Mouse (Mus musculus) olfactory bulb, adult 2 months (tissue): ENCODE results near the gene Tuba4a. TPM values are rescaled to one million over a fixed set of nuclear protein-coding genes. Genes with fewer than 3 reads are reported as not detected.
"Not testable (repeated sequence)": the region's sequence is repeated elsewhere in the genome, so short reads cannot be mapped to it uniquely, and the experiment has no call there.

Source experiments
- H3K27ac ChIP-seq: fragments of 200-500 bp; 2 replicates; pipeline ENCODE4 v1.5.1; 2012; ENCODE audit warnings: low read depth, low read length; ENCODE audit not compliant: insufficient read depth
- H3K4me1 ChIP-seq: fragments of 200-500 bp; 2 replicates; pipeline ENCODE4 v1.6.1; 2012; ENCODE audit warnings: low read length; ENCODE audit not compliant: control insufficient read depth, insufficient read depth
- H3K4me3 ChIP-seq: fragments of 200-500 bp; 2 replicates; pipeline ENCODE4 v1.5.1; 2012; ENCODE audit warnings: mild to moderate bottlenecking, low read depth, low read length, moderate library complexity; ENCODE audit not compliant: insufficient read depth
- CTCF ChIP-seq: fragments of 200-500 bp; IDR thresholded peaks from 2 replicates; pipeline ENCODE4 v1.5.1; 2012; ENCODE audit warnings: low read depth, mild to moderate bottlenecking, low read length, moderate library complexity; ENCODE audit not compliant: insufficient read depth
- POLR2A ChIP-seq: fragments of 200-500 bp; IDR thresholded peaks from 2 replicates; pipeline ENCODE4 v1.6.1; 2012; ENCODE audit warnings: mild to moderate bottlenecking, low read depth, low read length, moderate library complexity; ENCODE audit not compliant: insufficient read depth
- WGBS: fragments of 180-500 bp; shearing (Covaris S2); methylation state at CpG from one replicate; pipeline ENCODE4 v1.1.7; 2018; 5-methylcytosine and 5-hydroxymethylcytosine counted together
- polyA plus RNA-seq: library from polyadenylated mRNA; stranded (reverse); fragments of >200 nt; gene quantifications from 2 replicates; pipeline ENCODE4 v1.2.4, GENCODE M21; 2012; ENCODE audit warnings: low replicate concordance; ENCODE audit not compliant: missing spikeins, insufficient read depth, insufficient read length

Tuba4a gene
- polyA plus RNA-seq, 1 experiment: not detected

DNA sequence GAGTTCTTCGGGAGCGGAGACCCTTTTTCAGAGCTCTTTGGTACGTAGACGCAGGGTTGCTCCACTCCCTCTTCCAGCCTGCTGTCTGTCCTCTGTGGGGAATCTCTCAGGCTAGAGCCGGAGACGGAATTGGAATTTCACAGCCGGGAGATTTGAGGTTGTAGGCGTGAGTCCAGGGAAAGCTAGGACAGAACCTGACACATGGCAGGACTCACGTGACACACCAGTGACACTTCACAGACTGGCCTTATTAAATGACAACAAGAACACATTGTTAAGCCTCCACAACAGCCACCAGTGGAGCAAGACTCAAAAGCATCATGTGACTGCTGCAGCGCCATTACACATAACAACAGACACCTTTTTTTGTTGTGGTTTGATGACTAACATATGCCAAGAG is 19.9 kb upstream of the Tuba4a start:
- TF ChIP-seq CTCF (no peak), POLR2A (no peak)
- Histone ChIP-seq H3K4me3 (no peak overlapping the region), H3K27ac (no peak overlapping the region), H3K4me1 (peaks cover 18% of the 10 kb centered on the region)
- 81% methylated on average over 10 of the region's 10 CpGs for WGBS

- TF ChIP-seq CTCF (no peak), POLR2A (peak; percentile 58)
- Histone ChIP-seq H3K4me1 (peaks cover 9% of the 10 kb centered on the region), H3K27ac (peak within 1 kb of the TSS; percentile 99), H3K4me3 (peak within 1 kb of the TSS; percentile 63)
- under 1% methylated on average over 57 of the region's 64 CpGs for WGBS
These were observed 16.7 kb upstream of the Tuba4a start, which contains the start of gene Dnajb2 for GRCm38 (mm10) chr1:75236117-75237050. Gene Dnajb2, plus strand, starts transcription at chr1:75236406.

- WGBS: 4% methylated on average over 8 of the region's 8 CpGs
- Histone ChIP-seq H3K4me1 (peaks cover 9% of the 10 kb centered on the region), H3K4me3 (no peak overlapping the region), H3K27ac (peak overlapping the region; percentile 36; the same call in 1 of the 2 replicates)
- TF ChIP-seq CTCF (peak; percentile 45; the same call in 1 of the 2 replicates), POLR2A (no peak)
These were observed 14.9 kb upstream of the Tuba4a start for GRCm38 (mm10) chr1:75234606-75235005.

- not testable (repeated sequence) for H3K4me1 ChIP-seq, H3K4me3 ChIP-seq, H3K27ac ChIP-seq
- WGBS: 76% methylated on average over 4 of the region's 4 CpGs
These were observed 12.8 kb upstream of the Tuba4a start for GRCm38 (mm10) chr1:75232489-75232888.

GRCm38 (mm10) chr1:75231664-75232152 is 12.0 kb upstream of the Tuba4a start, which contains the start of gene A630095N17Rik:
Gene A630095N17Rik, minus strand, starts transcription at chr1:75232102.
- TF ChIP-seq CTCF (no peak), POLR2A (no peak)
- peaks cover 6% of the 10 kb centered on the region for H3K4me1 ChIP-seq
- H3K4me3 ChIP-seq: no peak within 1 kb of the TSS
- WGBS: 77% methylated on average over 5 of the region's 5 CpGs
- no peak within 1 kb of the TSS for H3K27ac ChIP-seq

DNA sequence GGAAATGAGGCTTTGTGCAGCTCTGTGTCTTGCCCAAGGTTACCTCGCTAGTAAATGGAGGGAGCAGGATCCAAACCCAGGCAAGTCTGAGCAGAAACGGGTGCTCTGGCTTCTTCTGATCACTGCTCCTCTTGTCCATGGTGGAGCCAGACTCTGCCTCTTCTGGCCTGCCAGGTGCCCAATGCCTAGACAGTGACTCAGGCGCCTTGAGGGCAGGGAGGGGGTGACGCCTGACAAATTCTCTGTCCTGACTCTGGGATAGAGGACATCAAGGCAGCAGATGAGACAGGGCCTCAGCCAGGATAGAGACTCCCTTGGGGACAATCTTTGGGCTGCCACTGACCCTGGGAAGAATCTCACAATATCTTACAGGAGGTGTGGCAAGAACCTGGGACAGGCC is 11.6 kb upstream of the Tuba4a start:
- Histone ChIP-seq H3K4me3 (no peak overlapping the region), H3K4me1 (peaks cover 6% of the 10 kb centered on the region), H3K27ac (no peak overlapping the region)
- TF ChIP-seq POLR2A (no peak), CTCF (no peak)
- WGBS: 88% methylated on average over 4 of the region's 4 CpGs

DNA sequence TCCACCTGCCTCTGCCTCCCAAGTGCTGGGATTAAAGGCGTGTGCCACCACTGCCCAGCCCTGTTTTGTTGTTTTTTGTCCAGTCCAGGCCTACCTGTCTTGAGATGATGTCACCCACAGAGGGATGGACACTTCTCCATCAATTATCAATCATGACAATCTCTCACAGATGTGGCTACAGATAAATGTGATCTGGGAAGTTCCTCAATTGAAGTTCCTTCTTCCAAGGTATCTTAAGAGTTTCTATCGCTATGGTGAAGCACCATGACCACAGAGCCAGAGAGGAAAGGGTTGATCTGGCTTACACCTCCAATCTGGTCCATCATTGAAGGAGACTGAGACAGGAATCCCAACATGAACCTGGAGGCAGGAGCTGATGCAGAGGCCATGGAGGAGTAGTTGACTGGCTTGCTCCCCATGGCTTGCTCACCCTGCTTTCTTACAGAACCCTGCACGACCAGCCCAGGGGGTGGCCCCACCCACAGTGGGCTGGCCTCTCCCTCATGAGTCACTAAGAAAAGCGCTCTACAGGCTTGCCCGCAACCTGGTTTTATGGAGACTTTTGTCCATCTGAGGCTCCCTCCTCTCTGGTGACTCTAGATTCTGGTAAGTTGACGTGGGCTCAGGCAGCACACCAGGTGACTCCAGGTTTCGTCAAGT is 10.8 kb upstream of the Tuba4a start:
- Histone ChIP-seq H3K27ac (no peak overlapping the region), H3K4me3 (no peak overlapping the region), H3K4me1 (peaks cover 4% of the 10 kb centered on the region)
- 68% methylated on average over 7 of the region's 7 CpGs for WGBS
- TF ChIP-seq CTCF (no peak), POLR2A (no peak)

DNA sequence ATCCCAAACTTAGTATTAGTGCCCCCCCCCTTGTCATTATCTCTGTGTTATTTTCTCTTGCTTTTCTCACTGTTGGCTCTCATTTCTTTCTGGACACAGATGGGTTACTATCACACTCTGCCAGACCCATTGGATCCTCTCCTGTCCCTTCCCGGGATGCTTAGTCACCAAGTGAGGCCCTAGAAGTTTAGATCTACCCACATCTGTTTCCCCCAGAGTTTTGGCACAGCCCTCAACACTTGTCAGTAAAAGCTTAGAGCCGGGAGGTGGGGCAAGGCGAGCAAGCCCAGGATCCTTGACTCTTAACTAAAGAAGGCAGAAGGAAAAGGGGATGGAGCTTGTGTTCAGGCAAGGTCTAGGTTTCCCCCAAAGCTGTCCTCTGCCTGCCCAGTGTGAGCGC is 9.5 kb upstream of the Tuba4a start:
- TF ChIP-seq CTCF (no peak), POLR2A (no peak)
- WGBS: 66% methylated on average over 4 of the region's 4 CpGs
- H3K4me3 ChIP-seq: no peak overlapping the region
- H3K4me1 ChIP-seq: peaks cover 4% of the 10 kb centered on the region; the same call in 1 of the 2 replicates
- H3K27ac ChIP-seq: no peak overlapping the region

GRCm38 (mm10) chr1:75227653-75228052 is 8.0 kb upstream of the Tuba4a start:
- Histone ChIP-seq H3K27ac (no peak overlapping the region), H3K4me3 (no peak overlapping the region), H3K4me1 (peaks cover 4% of the 10 kb centered on the region; the same call in 1 of the 2 replicates)
- no peak for TF ChIP-seq CTCF
- 51% methylated on average over 1 of the region's 1 CpGs for WGBS
